In the genomic region with DNA sequence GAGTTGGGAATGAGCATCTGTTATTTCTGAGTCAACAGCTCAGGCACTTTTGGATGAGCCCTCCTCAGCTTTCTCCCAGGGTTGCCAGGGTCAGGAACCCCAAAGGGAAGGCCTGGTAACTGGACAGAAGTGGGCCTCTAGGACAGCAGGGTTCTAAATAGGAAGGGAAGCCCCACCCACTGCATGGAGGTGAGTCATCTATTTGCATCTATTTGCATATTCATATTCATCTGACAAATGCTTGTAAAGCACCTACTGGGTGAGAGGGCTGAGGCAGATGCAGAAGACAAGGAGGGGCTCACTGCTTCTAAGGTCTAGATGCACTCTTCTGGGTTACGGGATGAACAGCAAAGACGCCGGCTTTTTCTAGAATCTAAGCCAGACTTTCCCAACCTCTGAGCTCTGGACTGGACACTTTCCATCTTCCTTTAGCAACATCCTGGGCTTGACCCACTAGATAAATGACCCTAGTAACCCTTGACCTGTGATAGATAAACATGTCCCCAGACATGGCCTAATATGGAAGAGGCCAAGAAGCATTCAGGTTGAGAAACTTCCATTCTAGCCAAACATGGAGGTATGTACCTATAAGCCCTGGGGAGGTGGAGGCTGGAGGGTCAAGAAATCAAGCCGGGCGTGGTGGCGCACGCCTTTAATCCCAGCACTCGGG, we compare ENCODE assay signal across 19 mouse cellular contexts. TPM values are rescaled to one million over a fixed set of nuclear protein-coding genes. Genes with fewer than 3 reads are reported as not detected.
"Had no signal": no experiment of that assay in that cellular context is flagged by ENCODE, and none has a peak within 500 bp of the region (broad histone marks: within the 10 kb centered on the region; RNA-seq: fewer than 3 reads in every experiment).

No protein-coding gene starts in this region.

- ATAC-seq: lung, postnatal 0 days; midbrain, embryonic 13.5 days; midbrain, embryonic 15.5 days had no signal

- DNase-seq: lung, adult 2 months; lung, postnatal 14 days; lung, postnatal 36 days; right cerebral cortex, postnatal 14 days; thymus, adult 2 months; thymus, postnatal 25 days; thymus, postnatal 4 days had no signal

- H3K9me3 ChIP-seq: lung, embryonic 15.5 days; megakaryocyte, embryonic 14.5 days; midbrain, embryonic 13.5 days; midbrain, embryonic 15.5 days; neural tube, embryonic 12.5 days; stomach, embryonic 15.5 days had no signal

- H3K9ac ChIP-seq: lung, embryonic 15.5 days; midbrain, embryonic 13.5 days; midbrain, embryonic 15.5 days; neural tube, embryonic 12.5 days; stomach, embryonic 15.5 days had no signal

- H3K4me3 ChIP-seq: lung, embryonic 15.5 days; megakaryocyte, embryonic 14.5 days; midbrain, embryonic 13.5 days; midbrain, embryonic 15.5 days; neural tube, embryonic 12.5 days; stomach, embryonic 15.5 days had no signal

- H3K4me1 ChIP-seq: midbrain, embryonic 13.5 days; midbrain, embryonic 15.5 days; neural tube, embryonic 12.5 days; stomach, embryonic 15.5 days had no signal

- H3K36me3 ChIP-seq: lung, embryonic 15.5 days; midbrain, embryonic 13.5 days; midbrain, embryonic 15.5 days; neural tube, embryonic 12.5 days; stomach, embryonic 15.5 days had no signal

- H3K27ac ChIP-seq: lung, embryonic 15.5 days; macrophage; midbrain, embryonic 13.5 days; midbrain, embryonic 15.5 days; neural tube, embryonic 12.5 days; stomach, embryonic 15.5 days; stomach, postnatal 0 days had no signal

- H3K27me3 ChIP-seq: midbrain, embryonic 13.5 days; midbrain, embryonic 15.5 days; stomach, embryonic 15.5 days had no signal

- H3K4me2 ChIP-seq: lung, embryonic 15.5 days; midbrain, embryonic 11.5 days; midbrain, embryonic 13.5 days; midbrain, embryonic 15.5 days; neural tube, embryonic 12.5 days; stomach, embryonic 15.5 days had no signal

RNA-seq across cellular contexts. Expression of a gene that starts 31.2 kb away (rescaled TPM):
- total RNA-seq: megakaryocyte progenitor cell, adult 5-6 weeks had no signal
- polyA plus RNA-seq: liver, embryonic 16.5 days had no signal
